Mouse (Mus musculus): ENCODE data around the gene Aldoc.

GRCm38 (mm10) chr11:78344890-78345715 lies 22.3 kb downstream of the Aldoc start:
- TF ChIP-seq CEBPB (IDR thresholded peaks at IDR 0.05; ENCODE audit: insufficient read depth, poor library complexity, severe bottlenecking) (no peak), MAX (IDR thresholded peaks at IDR 0.05; ENCODE audit: low read depth) (no peak)

All from myocyte (in vitro differentiated cells).